Mouse (Mus musculus) brain, embryonic 18.5 days (tissue): ENCODE measurements at regions not wholly inside any gene's neighbourhood (a gene's known extent, or its start where the extent isn't known, plus 50 kb on each side); places are given as distances from the start of the nearest gene placed in this dataset.
A peak's percentile ranks its signal among the peaks of the same experiment; 100 is the strongest.

Experiments used
- DNase-seq: peaks from one replicate; pipeline ENCODE4 v3.0.0-alpha.2; 2012; ENCODE audit warnings: low read depth, low spot score

DNA sequence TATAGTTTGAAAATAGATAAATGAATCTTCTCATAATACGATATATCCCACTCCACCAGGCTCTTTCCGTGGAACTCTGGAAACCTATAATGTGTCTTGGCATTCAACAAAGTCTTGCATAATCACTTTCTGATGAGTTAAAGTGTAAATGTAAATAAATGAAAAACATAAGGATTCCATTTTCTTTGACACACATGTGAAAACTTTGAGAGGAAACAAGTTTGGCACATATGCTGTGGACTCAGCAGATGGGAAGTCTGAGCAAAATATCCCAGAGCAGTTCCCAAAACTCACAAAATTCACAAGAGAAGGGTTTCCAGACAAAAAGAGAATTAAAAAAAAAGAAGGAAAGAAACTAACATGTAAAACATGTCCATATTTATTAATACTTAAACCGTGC is 645.3 kb upstream of the Adamts5 start:
- DNase-seq: peak; percentile 52

DNA sequence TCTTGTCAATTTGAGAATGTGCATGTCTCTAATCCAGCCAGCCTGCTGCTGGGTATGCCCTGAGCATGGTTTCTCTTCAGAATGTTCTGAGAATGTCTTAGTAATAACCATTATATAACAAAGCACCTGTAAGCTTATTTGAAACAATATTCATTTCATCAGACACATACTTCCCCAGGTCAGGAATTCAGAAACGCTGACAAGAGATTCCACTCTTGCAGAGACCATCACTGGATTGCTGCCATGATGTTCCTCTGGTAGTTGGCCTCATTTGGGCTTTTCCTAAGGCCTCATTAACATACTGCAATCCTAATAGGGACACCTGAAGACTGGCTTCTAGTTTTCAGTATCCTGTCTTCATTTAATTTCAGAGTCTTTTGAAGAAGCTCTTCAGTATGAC is 642.5 kb upstream of the Adamts5 start:
- DNase-seq: no peak

DNA sequence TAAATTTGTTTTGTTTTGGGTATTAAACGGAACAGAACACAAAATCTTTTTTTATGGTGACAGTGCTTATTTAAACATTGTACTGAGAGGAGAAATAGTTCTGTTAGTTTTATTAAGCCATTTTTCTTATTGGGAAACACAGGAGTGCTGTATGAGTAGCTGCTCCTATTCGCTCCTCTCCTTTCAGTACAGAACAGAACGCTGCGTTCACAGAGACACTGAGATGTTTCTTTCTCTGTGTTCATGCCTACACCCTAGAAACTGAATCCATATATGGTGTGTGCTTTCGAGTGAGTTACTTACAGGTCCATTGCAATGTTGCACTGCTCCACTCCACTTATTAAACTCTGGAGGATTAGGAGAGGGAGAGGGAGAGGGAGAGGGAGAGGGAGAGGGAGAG is 634.9 kb upstream of the Adamts5 start:
- no peak for DNase-seq

DNA sequence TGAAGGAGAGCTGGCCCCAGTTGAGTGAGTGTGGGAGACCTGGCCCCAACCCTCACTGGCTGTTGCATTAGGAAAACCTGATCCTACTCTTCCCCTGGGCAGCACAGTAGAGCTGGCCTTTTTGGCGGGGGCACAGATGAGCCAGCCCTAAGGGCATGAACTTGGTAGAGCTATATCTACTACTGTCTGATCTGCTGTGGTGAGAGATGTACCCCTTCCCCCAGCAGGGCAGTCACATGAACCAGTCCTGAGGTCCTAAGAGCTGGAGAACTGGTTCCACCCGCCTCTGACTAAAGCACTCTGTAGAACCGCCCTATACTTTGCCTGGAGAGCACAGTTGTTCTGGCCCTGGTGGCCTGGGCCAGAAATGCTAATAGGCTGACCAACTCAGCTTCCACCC is 622.5 kb upstream of the Adamts5 start:
- no peak for DNase-seq

- DNase-seq: no peak
Measured at GRCm38 (mm10) chr16:86516935-86517334, 615.3 kb upstream of the Adamts5 start.

- peak; percentile 8 for DNase-seq
Measured at GRCm38 (mm10) chr16:86516144-86516543, 614.5 kb upstream of the Adamts5 start.

GRCm38 (mm10) chr16:86501074-86501952 is 599.7 kb upstream of the Adamts5 start:
- DNase-seq: no peak

DNA sequence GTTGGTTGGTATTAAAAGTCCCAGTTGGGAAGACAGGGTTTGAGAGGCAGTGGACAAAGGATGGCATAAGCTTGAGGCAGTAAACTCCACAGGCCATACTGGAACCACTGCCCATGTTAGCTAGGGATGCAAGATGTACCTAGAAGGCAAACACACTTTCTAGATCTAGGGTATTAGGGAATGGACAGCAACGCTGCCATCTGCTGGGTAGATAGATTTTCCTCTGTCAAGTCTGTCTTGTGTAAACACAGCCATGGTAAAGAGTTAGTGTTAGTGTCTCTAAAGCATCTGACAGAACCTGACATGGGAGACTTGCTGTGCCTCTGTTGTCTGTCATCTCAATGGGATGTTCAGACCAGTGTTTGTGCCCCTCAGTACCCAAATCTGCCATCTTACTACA is 573.5 kb upstream of the Adamts5 start:
- DNase-seq: no peak

DNA sequence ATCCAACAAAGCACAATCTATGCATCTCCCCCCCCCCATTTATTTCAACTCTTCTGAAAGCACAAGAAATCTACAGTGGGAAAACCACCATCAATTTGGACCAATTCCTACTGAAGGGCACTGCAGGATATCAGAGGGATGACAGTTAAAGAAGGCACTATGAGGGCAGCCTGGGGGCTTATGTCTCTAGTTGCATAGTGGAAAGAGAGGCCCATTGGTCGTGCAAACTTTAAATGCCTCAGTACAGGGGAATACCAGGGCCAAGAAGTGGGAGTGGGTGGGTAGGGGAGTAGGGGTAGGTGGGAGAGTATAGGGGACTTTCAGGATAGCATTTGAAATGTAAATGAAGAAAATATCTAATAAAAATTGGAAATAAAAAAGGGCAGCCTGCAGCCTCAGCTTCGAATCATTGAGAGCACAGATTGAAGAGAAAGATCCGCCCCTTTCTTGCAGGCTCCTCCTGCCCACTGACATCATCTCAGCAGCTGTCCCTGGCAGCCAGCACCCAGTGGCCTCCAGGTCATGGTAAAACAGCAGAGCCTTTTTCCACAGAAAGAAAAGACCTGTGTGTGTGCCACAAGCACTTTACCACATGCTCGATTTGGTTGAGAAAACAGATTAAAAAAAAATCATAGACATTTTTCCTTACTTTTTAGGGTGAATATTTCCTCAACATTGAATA is 571.6 kb upstream of the Adamts5 start:
- no peak for DNase-seq

DNA sequence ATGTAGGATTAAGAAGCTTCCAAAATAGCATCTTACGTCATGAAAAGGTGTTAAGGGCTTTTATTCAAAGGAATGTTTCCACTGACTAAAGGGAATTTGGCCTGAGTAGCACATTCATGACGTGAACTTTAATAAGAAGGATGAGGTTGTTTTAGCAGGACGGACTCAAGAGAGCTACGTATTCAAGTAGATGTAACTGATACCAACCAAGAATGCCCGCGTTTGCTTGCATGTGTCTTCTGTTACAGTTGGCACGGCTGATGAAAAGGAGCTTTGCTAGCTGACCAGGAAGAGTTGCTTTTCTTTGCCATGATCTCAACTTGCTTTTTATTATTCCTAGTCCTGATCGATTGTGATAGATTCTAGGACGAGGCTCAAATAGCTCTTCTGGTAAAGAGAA is 559.4 kb upstream of the Adamts5 start:
- DNase-seq: no peak

DNA sequence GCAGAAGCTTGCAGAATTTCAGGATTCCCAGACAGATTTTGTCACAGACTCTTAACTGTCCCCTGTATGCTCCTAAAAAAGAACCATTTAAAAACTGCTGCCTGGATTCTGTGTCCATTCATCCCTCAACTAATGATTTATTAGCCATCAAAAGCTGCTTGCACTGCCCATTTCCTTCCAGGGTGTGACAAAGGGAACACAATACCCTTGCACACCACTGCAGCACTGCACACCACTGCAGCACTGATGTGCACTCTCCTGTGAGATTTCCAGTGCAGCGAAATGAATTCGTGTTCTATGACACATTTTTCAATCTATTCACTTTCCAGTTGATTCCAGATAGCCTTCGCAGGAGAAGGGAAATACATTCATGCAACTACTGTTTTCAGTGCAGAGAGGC is 555.0 kb upstream of the Adamts5 start:
- no peak for DNase-seq

DNA sequence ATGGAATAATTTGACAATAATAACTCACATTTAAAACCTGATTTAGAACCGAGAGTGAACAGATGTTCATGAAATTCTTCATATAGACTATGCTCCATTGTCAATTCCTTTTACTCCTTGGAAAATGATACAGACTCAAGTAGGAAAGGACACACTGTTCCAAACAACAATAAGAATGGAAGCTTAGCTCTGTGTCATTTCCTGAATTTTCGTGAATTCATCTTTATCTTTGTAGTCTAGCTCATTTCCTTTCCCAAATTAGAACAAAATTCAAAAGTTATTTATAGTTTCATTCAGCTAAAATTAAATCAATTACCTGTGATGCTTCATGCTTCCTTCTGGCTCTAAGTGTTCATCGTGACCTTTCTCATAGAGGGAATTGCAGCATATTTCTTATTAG is 553.2 kb upstream of the Adamts5 start:
- no peak for DNase-seq

DNA sequence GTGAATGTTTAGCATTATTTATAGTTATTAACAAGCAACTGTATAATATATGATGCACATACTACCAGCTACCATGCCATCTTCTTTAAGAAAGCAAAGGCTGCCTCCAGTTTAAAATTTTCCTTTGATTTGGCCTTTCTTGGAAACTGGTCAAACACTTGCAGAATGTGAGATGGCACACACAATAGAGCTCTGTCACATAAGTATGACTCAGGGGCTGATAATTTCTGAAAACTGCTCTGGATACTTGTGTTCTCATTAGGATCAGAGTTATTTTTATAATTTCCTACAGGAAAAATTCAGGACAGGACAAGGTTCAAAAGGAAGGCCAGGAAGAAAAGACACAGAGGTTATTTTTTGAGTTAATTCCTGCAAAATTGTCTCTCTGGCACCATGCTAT is 552.4 kb upstream of the Adamts5 start:
- DNase-seq: no peak

DNA sequence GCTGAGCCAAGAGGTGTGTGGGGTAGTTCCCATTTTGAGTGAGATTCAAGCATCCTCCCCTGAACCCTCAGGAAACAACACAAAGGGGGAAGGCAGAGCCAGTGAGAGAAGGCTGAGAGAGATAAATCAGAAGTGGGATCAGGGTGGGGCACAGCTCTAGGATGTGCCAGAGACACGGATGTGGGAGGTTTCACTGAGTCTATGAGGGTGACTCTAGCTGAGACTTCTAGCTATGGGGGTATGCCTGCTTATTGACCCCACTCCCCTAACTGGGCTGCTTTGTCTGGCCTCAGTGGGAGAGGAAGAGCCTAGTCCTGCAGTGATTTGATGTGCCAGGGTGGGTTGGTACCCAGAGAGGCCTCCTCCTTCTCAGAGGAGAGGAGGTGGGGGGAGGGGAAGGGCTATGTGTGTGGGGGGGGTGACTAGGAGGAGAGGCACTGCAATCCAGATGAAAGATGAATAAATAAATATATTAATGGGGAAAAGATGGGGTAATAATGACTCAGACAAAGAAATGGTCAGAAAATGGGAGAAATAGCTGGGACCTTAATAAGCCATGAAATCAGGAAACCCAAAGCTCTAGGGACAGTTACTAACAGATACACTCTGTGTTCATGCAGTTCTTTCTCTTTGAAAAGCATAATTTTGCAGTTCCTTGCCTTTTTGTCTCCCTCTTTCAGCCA is 547.0 kb upstream of the Adamts5 start:
- DNase-seq: no peak

- peak; percentile 54 for DNase-seq
Measured at GRCm38 (mm10) chr16:86419458-86419857, 517.8 kb upstream of the Adamts5 start.

- no peak for DNase-seq
Measured at GRCm38 (mm10) chr16:86404309-86404708, 502.7 kb upstream of the Adamts5 start.

GRCm38 (mm10) chr16:86401381-86401780 is 499.8 kb upstream of the Adamts5 start:
- DNase-seq: no peak

GRCm38 (mm10) chr16:86399288-86399687 is 497.7 kb upstream of the Adamts5 start:
- DNase-seq: no peak

- no peak for DNase-seq
Measured at GRCm38 (mm10) chr16:86397521-86397920, 495.9 kb upstream of the Adamts5 start.

DNA sequence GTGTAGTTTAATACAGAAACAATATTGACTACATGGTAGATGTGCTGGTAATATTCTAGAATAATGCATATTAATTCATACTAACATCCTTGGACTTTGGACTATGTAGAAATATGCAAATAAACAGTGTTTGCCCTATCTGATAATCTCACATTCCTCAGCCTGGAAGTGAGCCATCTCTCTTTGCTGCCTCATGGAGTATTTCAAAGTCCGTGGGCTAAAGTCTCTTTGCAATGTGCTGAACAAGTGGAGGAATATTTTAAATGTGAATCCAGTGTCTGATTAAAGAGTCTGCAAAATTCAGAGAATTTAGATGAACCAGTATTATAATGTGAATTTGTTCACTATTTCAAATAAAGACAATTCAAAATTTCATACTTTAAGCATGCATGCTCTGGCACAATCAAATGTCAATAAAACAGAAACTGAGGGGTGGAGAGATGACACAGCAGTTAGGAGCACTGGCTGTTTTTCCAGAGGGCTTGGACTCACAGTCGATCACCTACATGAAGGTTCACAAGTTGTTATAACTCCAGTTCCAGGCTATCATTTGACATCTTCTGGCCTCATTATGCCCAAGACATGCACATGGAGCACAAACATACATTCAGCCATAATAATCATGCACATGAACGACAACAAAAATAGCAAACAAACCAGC is 487.6 kb upstream of the Adamts5 start:
- no peak for DNase-seq

GRCm38 (mm10) chr16:86388128-86388527 is 486.5 kb upstream of the Adamts5 start:
- DNase-seq: no peak

DNA sequence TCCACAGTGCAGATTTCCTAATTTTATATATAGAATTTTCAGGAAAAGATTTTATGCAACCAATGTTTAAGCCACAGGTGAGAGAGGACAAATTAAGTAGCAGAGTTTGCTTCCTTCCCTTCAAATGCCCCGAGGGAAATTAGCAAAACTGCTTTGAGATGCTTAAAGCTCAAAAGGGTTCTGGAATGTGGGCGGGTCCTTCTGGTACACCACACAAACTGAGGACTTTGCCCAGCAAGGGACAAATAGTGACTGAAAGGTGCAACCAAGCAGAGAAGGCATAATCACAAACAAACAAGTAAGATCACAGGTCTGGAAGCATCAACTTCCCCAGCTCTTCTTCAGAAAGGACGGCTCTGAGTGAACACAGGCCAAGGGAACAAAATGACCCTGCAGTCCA is 476.4 kb upstream of the Adamts5 start:
- no peak for DNase-seq
